Mouse (Mus musculus) embryonic facial prominence, embryonic 11.5 days (tissue): ENCODE results near the gene Nuak1. TPM values are rescaled to one million over a fixed set of nuclear protein-coding genes. Genes with fewer than 3 reads are reported as not detected.

Experiments used
- ATAC-seq: fragments of 200-750 bp; cut with Nextera tagmentation; replicated peaks from 2 replicates; pipeline ENCODE4 v1.8.0; 2017; ENCODE audit warnings: low read depth; ENCODE audit not compliant: insufficient number of reproducible peaks, low FRiP score, low TSS enrichment
- DNase-seq: peaks from one replicate; pipeline ENCODE4 v3.0.0-alpha.2; 2015; ENCODE audit warnings: low spot score
- H3K27ac ChIP-seq: fragments of 300-500 bp; sonication (generic); replicated peaks from 2 replicates; pipeline ENCODE4 v1.5.1; 2014; ENCODE audit warnings: mild to moderate bottlenecking, low read depth, low read length, control low read depth
- H3K27me3 ChIP-seq: fragments of 300-500 bp; sonication (generic); 2 replicates; pipeline ENCODE4 v1.6.1; 2014; ENCODE audit warnings: mild to moderate bottlenecking, low read length, moderate library complexity, mixed read lengths; ENCODE audit not compliant: control insufficient read depth, insufficient read depth
- H3K36me3 ChIP-seq: fragments of 300-500 bp; sonication (generic); replicated peaks from 2 replicates; pipeline ENCODE4 v1.6.1; 2014; ENCODE audit warnings: low read depth, mild to moderate bottlenecking, low read length, moderate library complexity, mixed read lengths; ENCODE audit not compliant: control insufficient read depth, insufficient read depth
- H3K4me1 ChIP-seq: fragments of 300-500 bp; sonication (generic); 2 replicates; pipeline ENCODE4 v1.6.1; 2014; ENCODE audit warnings: low read length, mixed read lengths; ENCODE audit not compliant: control insufficient read depth, insufficient read depth
- H3K4me2 ChIP-seq: fragments of 300-500 bp; sonication (generic); 2 replicates; pipeline ENCODE4 v1.6.1; 2014; ENCODE audit warnings: low read depth, mild to moderate bottlenecking, control low read depth, low read length, moderate library complexity
- H3K4me3 ChIP-seq: fragments of 300-500 bp; sonication (generic); 2 replicates; pipeline ENCODE4 v1.5.1; 2014; ENCODE audit warnings: low read depth, low read length, control low read depth
- H3K9ac ChIP-seq: fragments of 300-500 bp; sonication (generic); replicated peaks from 2 replicates; pipeline ENCODE4 v1.6.1; 2014; ENCODE audit warnings: mild to moderate bottlenecking, control low read depth, low read length
- H3K9me3 ChIP-seq: fragments of 300-500 bp; sonication (generic); replicated peaks from 2 replicates; pipeline ENCODE4 v1.6.1; 2016; ENCODE audit warnings: mild to moderate bottlenecking, low read length, inconsistent platforms, mixed read lengths; ENCODE audit not compliant: control insufficient read depth
- WGBS: fragments of 180-500 bp; shearing (Covaris S2); extraction: QIAGEN DNeasy Blood & Tissue Kit; methylation state at CpG from one replicate; pipeline ENCODE4 v1.1.7; 2014; 5-methylcytosine and 5-hydroxymethylcytosine counted together
- polyA plus RNA-seq: library from polyadenylated mRNA; unstranded; fragments of >200 nt; fragmentation: Nextera tagmentation; extraction: Ambion mirVana; gene quantifications from 2 replicates; pipeline ENCODE4 v1.2.1, GENCODE M21; 2014

The Nuak1 gene
- polyA plus RNA-seq, 1 experiment from 2014 or later = 4.6 TPM

DNA sequence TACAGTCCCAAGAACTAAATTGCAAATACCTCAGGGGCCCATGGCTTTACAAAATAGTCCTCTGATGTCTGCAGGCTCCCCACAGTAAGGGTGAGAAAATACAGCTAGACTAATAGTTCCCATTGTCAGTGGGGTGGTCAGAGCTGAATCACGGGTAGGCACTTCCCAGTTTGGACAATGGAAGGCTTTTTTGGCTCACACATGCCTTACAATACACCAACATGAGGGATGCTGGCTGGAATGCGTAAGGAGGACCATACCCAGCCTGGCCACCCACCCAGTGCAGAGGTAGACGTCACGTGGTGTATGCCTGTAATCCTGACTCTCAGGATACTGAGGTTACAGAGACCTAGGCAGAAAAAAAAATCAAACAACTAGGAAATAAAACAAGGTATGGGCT lies 39.2 kb downstream of the Nuak1 start:
- peak; percentile 53; the same call in 1 of the 2 replicates for ATAC-seq
- 39% methylated on average over 4 of the region's 4 CpGs for WGBS
- no peaks in the 10 kb centered on the region for H3K9me3 ChIP-seq
- no peak overlapping the region for H3K4me3 ChIP-seq
- no peaks in the 10 kb centered on the region for H3K36me3 ChIP-seq
- no peak overlapping the region for H3K4me2 ChIP-seq
- H3K9ac ChIP-seq = no peak overlapping the region
- DNase-seq = no peak
- H3K4me1 ChIP-seq = no peaks in the 10 kb centered on the region
- no peaks in the 10 kb centered on the region for H3K27me3 ChIP-seq
- no peak overlapping the region for H3K27ac ChIP-seq

DNA sequence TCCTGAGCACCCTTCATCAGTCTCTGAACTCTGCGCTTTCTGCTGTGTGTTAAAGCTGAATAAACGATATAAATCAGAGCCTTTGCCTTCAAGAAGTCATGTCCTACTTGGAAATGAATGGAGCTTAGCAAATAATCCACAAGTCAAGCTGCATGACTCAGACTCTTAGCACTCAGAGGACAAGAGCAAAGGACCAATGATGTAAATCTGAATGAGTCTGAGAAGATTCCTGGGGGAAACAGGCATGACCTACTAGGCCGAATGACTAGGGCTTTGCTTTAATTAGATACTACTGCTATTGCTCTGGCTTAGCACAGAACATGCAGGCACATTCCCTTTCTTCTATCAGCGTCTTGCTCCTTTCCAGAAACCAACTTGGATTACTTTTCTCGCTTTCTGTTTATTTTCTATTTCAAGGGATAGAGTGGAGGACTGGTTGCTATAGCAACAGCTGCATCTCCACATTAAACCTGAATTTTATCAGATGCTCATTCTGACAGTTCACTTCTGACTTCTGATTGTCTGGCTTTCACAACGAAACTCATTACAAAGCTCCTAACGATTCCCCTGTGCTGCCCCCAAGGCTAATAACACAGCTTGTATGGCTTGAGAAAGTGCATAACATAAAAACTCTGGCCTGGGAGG lies 40.2 kb downstream of the Nuak1 start:
- Histone ChIP-seq H3K4me3 (no peak overlapping the region), H3K4me2 (no peak overlapping the region), H3K36me3 (no peaks in the 10 kb centered on the region), H3K27ac (no peak overlapping the region), H3K9ac (no peak overlapping the region), H3K9me3 (no peaks in the 10 kb centered on the region), H3K4me1 (no peaks in the 10 kb centered on the region), H3K27me3 (no peaks in the 10 kb centered on the region)
- no peak for ATAC-seq
- WGBS = 72% methylated on average over 7 of the region's 7 CpGs
- no peak for DNase-seq

DNA sequence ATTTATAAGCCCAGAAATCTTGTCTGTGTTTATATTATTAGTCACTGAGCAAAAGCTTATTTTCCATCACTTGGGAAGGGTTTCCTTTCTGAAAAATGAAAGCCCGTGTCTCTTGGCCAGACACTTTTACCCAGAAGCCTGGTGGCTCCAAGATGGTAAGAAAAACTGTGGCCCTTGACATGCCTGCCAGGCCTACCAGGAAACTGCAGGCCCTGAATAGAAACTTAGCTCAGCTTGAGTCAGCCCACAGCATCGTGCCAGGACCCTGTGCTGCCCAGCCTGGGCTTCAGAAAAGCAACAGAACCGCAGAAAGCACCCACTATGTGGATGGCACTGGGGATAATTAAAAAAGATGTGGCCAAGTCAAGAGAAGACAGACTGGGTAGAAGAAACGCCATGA lies 43.1 kb downstream of the Nuak1 start:
- H3K27ac ChIP-seq = no peak overlapping the region
- H3K4me2 ChIP-seq = no peak overlapping the region
- 90% methylated on average over 4 of the region's 4 CpGs for WGBS
- no peak overlapping the region for H3K4me3 ChIP-seq
- no peak for DNase-seq
- H3K9me3 ChIP-seq = no peaks in the 10 kb centered on the region
- no peak for ATAC-seq
- H3K36me3 ChIP-seq = no peaks in the 10 kb centered on the region
- no peak overlapping the region for H3K9ac ChIP-seq
- H3K27me3 ChIP-seq = no peaks in the 10 kb centered on the region
- H3K4me1 ChIP-seq = peaks cover 3% of the 10 kb centered on the region

- no peaks in the 10 kb centered on the region for H3K27me3 ChIP-seq
- H3K4me3 ChIP-seq = no peak overlapping the region
- 88% methylated on average over 8 of the region's 8 CpGs for WGBS
- H3K36me3 ChIP-seq = no peaks in the 10 kb centered on the region
- no peaks in the 10 kb centered on the region for H3K9me3 ChIP-seq
- no peak overlapping the region for H3K27ac ChIP-seq
- DNase-seq = no peak
- H3K4me1 ChIP-seq = peaks cover 3% of the 10 kb centered on the region
- no peak overlapping the region for H3K4me2 ChIP-seq
- no peak for ATAC-seq
- H3K9ac ChIP-seq = no peak overlapping the region
These were observed 44.3 kb downstream of the Nuak1 start for GRCm38 (mm10) chr10:84395885-84396659.

DNA sequence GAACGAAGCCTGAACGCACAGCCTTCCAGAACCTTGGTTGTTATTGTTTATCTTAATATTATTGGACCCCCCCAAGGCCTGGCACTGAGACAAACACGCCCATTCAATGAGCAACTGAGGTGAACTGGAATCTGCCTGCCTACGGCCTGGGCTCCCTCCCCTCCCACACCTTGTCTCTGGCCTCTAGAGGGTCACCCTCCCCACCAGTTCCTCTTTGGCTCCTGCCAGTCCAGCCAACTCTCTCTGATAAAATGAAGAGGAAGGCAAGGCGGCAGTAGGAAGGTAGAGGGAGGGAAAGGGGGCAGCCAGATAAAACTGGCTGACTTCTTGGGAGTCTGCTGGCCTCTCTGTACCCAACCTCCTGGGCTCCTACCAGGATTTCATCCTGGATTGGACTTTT lies 45.1 kb downstream of the Nuak1 start:
- H3K27me3 ChIP-seq = no peaks in the 10 kb centered on the region
- DNase-seq = no peak
- H3K4me1 ChIP-seq = peaks cover 3% of the 10 kb centered on the region
- 81% methylated on average over 5 of the region's 5 CpGs for WGBS
- no peaks in the 10 kb centered on the region for H3K36me3 ChIP-seq
- ATAC-seq = no peak
- no peak overlapping the region for H3K9ac ChIP-seq
- no peak overlapping the region for H3K27ac ChIP-seq
- no peak overlapping the region for H3K4me3 ChIP-seq
- no peaks in the 10 kb centered on the region for H3K9me3 ChIP-seq
- no peak overlapping the region for H3K4me2 ChIP-seq

- Histone ChIP-seq H3K36me3 (no peaks in the 10 kb centered on the region), H3K4me2 (no peak overlapping the region), H3K4me3 (no peak overlapping the region)
These were observed 46.5 kb downstream of the Nuak1 start for GRCm38 (mm10) chr10:84393881-84394280.

DNA sequence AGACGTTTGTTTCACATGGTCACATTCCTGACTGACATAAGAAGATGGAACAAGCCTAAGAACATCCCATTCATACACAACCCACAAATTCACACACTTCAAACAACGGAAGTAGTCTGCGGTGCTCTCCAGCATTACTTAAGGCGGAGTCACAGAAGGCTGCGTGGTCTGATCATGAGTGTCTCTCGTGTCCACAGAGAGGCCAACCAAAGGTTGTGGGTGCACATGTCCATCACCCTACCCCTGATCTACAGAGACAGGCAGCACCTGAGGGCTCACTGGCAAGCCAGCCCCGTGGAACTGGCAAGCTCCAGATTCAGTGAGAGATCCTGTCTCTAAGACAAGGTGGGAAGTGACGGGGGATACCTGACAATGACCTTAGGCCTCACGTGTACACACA lies 47.0 kb downstream of the Nuak1 start:
- Histone ChIP-seq H3K9me3 (no peaks in the 10 kb centered on the region), H3K27me3 (no peaks in the 10 kb centered on the region), H3K27ac (no peak overlapping the region), H3K4me2 (no peak overlapping the region), H3K4me1 (peaks cover 3% of the 10 kb centered on the region), H3K4me3 (no peak overlapping the region), H3K9ac (no peak overlapping the region), H3K36me3 (no peaks in the 10 kb centered on the region)
- 78% methylated on average over 9 of the region's 9 CpGs for WGBS
- ATAC-seq (no peak), DNase-seq (no peak)

More at GRCm38 (mm10) chr10:84393881-84394280, 46.5 kb downstream of the Nuak1 start:
- WGBS = 82% methylated on average over 12 of the region's 12 CpGs
- Histone ChIP-seq H3K9me3 (no peaks in the 10 kb centered on the region), H3K27ac (no peak overlapping the region), H3K27me3 (no peaks in the 10 kb centered on the region), H3K4me1 (peaks cover 3% of the 10 kb centered on the region), H3K9ac (no peak overlapping the region)
- ATAC-seq (no peak), DNase-seq (no peak)

DNA sequence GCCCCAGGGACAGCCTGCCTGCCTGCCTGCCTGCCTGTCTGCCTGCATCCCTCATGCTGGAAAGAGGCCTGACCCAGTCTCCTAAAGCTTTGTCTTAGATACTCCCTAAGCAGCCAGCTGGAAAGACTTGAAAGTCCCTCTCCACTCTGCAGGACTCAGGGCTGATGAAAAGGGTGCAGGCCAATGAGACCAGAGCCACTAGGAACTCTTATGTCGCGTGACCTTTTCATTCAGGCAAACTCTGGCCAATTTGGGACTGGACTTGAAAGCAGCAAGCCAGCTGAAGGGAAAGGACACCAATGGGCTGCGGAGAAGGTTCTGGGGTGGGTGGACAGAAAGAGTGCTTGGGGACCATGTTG lies 47.7 kb downstream of the Nuak1 start:
- ATAC-seq = no peak
- no peak for DNase-seq
- no peaks in the 10 kb centered on the region for H3K36me3 ChIP-seq
- 71% methylated on average over 3 of the region's 3 CpGs for WGBS
- H3K4me1 ChIP-seq = peaks cover 3% of the 10 kb centered on the region
- 0 out of 2 replicates have a peak overlapping the region, but pooled peaks have one; percentile 7 for H3K9ac ChIP-seq
- H3K27me3 ChIP-seq = no peaks in the 10 kb centered on the region
- no peak overlapping the region for H3K4me2 ChIP-seq
- no peak overlapping the region for H3K27ac ChIP-seq
- no peaks in the 10 kb centered on the region for H3K9me3 ChIP-seq
- H3K4me3 ChIP-seq = no peak overlapping the region
